In genomic region chr14:31872130-31872529, GRCm38 (mm10) we compare ENCODE assay signal across 13 mouse cellular contexts. TPM values are rescaled to one million over a fixed set of nuclear protein-coding genes. Genes with fewer than 3 reads are reported as not detected.
DNase-seq lines count a peak whose midpoint lies in the region; ATAC-seq and TF ChIP-seq lines count a peak whose summit lies in the region.
"Had no signal": no experiment of that assay in that cellular context is flagged by ENCODE, and none has a peak within 500 bp of the region (broad histone marks: within the 10 kb centered on the region; RNA-seq: fewer than 3 reads in every experiment).

No protein-coding gene starts in this region.

- 0 out of 2 replicates have a peak, but pooled peaks cover 3% of the 10 kb centered on the region for H3K27me3 ChIP-seq in kidney, embryonic 16.5 days (ENCODE audit: insufficient read depth, low read length)
- no peaks in the 10 kb centered on the region for H3K27me3 ChIP-seq in heart, embryonic 14.5 days (ENCODE audit: control insufficient read depth, insufficient read depth, low read length)
- H3K27me3 ChIP-seq in intestine, embryonic 15.5 days (replicated peaks) = no peaks in the 10 kb centered on the region
- H3K27me3 ChIP-seq in lung, postnatal 0 days (replicated peaks; ENCODE audit: insufficient read depth, low read length) = no peaks in the 10 kb centered on the region
- H3K27me3 ChIP-seq: forebrain, embryonic 13.5 days had no signal

- no peak for ATAC-seq in kidney, embryonic 16.5 days (ENCODE audit: low FRiP score, low TSS enrichment)
- no peak for ATAC-seq in heart, embryonic 14.5 days (ENCODE audit: insufficient number of reproducible peaks, insufficient read depth, low FRiP score, low read depth)
- no peak for ATAC-seq in intestine, embryonic 15.5 days
- no peak for ATAC-seq in lung, postnatal 0 days
- ATAC-seq: forebrain, embryonic 13.5 days; inflammation-experienced regulatory T-cells, adult 6 months; liver, postnatal 0 days had no signal

- no peak overlapping the region for H3K4me3 ChIP-seq in kidney, embryonic 16.5 days (ENCODE audit: low read length)
- no peak overlapping the region for H3K4me3 ChIP-seq in heart, embryonic 14.5 days (ENCODE audit: control insufficient read depth in 1 of 2, insufficient read depth in 1 of 2, low read depth in 1 of 2, low read length in 2 of 2)
- no peak overlapping the region for H3K4me3 ChIP-seq in intestine, embryonic 15.5 days (replicated peaks)
- H3K4me3 ChIP-seq in lung, postnatal 0 days (ENCODE audit: low read depth, low read length) = no peak overlapping the region
- H3K4me3 ChIP-seq: forebrain, embryonic 13.5 days; myocyte had no signal

- H3K36me3 ChIP-seq in kidney, embryonic 16.5 days (ENCODE audit: insufficient read depth, low read length) = no peaks in the 10 kb centered on the region
- H3K36me3 ChIP-seq in heart, embryonic 14.5 days (ENCODE audit: control insufficient read depth, insufficient read depth, low read length) = no peaks in the 10 kb centered on the region
- no peaks in the 10 kb centered on the region for H3K36me3 ChIP-seq in intestine, embryonic 15.5 days
- H3K36me3 ChIP-seq in lung, postnatal 0 days (ENCODE audit: insufficient read depth, low read length) = no peaks in the 10 kb centered on the region

- peak; percentile 41 for DNase-seq in kidney, adult 9 months
- peak; percentile 13 for DNase-seq in gastrocnemius, postnatal 10 days
- DNase-seq in yolk sac, embryonic 10.5 days (ENCODE audit: low spot score) = peak; percentile 60
- DNase-seq in lung, postnatal 0 days (ENCODE audit: low spot score) = no peak
- DNase-seq: liver, postnatal 0 days; right cerebral cortex, postnatal 25 days; thymus, postnatal 4 days had no signal

- no peak overlapping the region for H3K27ac ChIP-seq in kidney, embryonic 16.5 days (ENCODE audit: low read length)
- H3K27ac ChIP-seq in heart, embryonic 14.5 days (replicated peaks in 1 of 2; ENCODE audit: control insufficient read depth in 1 of 2, insufficient read depth in 1 of 2, low read depth in 2 of 2, low read length in 2 of 2) = peak overlapping the region in 1 of 2 experiments; percentile 26; a peak in 1 of 4 replicates
- H3K27ac ChIP-seq in intestine, embryonic 15.5 days = no peak overlapping the region
- H3K27ac ChIP-seq in lung, postnatal 0 days (ENCODE audit: low read length) = no peak overlapping the region
- H3K27ac ChIP-seq: forebrain, embryonic 13.5 days had no signal

- peaks cover 2% of the 10 kb centered on the region; the same call in 1 of the 2 replicates for H3K9me3 ChIP-seq in kidney, embryonic 16.5 days (ENCODE audit: low read length)
- 0 out of 2 replicates have a peak, but pooled peaks cover 2% of the 10 kb centered on the region for H3K9me3 ChIP-seq in heart, embryonic 14.5 days (ENCODE audit: control insufficient read depth, low read length)
- H3K9me3 ChIP-seq in intestine, embryonic 15.5 days = no peaks in the 10 kb centered on the region
- H3K9me3 ChIP-seq in lung, postnatal 0 days (ENCODE audit: low read length) = no peaks in the 10 kb centered on the region

- TF ChIP-seq EP300 in lung, postnatal 0 days (IDR thresholded peaks at IDR 0.05) = no peak

- 67% methylated on average over 5 of the region's 5 CpGs for whole genome bisulfite sequencing in kidney, embryonic 16.5 days
- 43% methylated on average over 5 of the region's 5 CpGs for WGBS in heart, embryonic 14.5 days
- WGBS in intestine, embryonic 15.5 days = 72% methylated on average over 5 of the region's 5 CpGs
- WGBS in lung, postnatal 0 days = 58% methylated on average over 5 of the region's 5 CpGs

- no peak overlapping the region for H3K9ac ChIP-seq in kidney, embryonic 16.5 days (replicated peaks; ENCODE audit: low read length)
- H3K9ac ChIP-seq in heart, embryonic 14.5 days (ENCODE audit: low read length) = peak overlapping the region; percentile 6; the same call in 1 of the 2 replicates
- H3K9ac ChIP-seq in intestine, embryonic 15.5 days = no peak overlapping the region
- H3K9ac ChIP-seq in lung, postnatal 0 days (replicated peaks; ENCODE audit: low read depth) = no peak overlapping the region
- H3K9ac ChIP-seq: forebrain, embryonic 13.5 days; liver, postnatal 0 days had no signal

- no peak overlapping the region for H3K4me2 ChIP-seq in kidney, embryonic 16.5 days (replicated peaks; ENCODE audit: low read depth, low read length)
- no peak overlapping the region for H3K4me2 ChIP-seq in heart, embryonic 14.5 days (ENCODE audit: low read length)
- no peak overlapping the region for H3K4me2 ChIP-seq in intestine, embryonic 15.5 days (replicated peaks)
- H3K4me2 ChIP-seq in lung, postnatal 0 days (replicated peaks; ENCODE audit: low read depth, low read length) = no peak overlapping the region
- H3K4me2 ChIP-seq: forebrain, embryonic 13.5 days had no signal

- H3K4me1 ChIP-seq in kidney, embryonic 16.5 days (ENCODE audit: insufficient read depth, low read length) = no peaks in the 10 kb centered on the region
- peaks cover 5% of the 10 kb centered on the region in 2 experiments; a peak in 2 of 4 replicates for H3K4me1 ChIP-seq in heart, embryonic 14.5 days (ENCODE audit: control insufficient read depth in 2 of 2, insufficient read depth in 2 of 2, low read length in 2 of 2)
- no peaks in the 10 kb centered on the region for H3K4me1 ChIP-seq in intestine, embryonic 15.5 days (replicated peaks)
- no peaks in the 10 kb centered on the region for H3K4me1 ChIP-seq in lung, postnatal 0 days (ENCODE audit: insufficient read depth, low read depth, low read length)
- H3K4me1 ChIP-seq: forebrain, embryonic 13.5 days had no signal

- no peak for TF ChIP-seq CTCF in lung, postnatal 0 days (IDR thresholded peaks at IDR 0.05)

RNA-seq across cellular contexts. Expression of gene Ankrd28, which starts 41.7 kb away (rescaled TPM):
- 7.3 and 7.5 TPM in 2 replicates for polyA plus RNA-seq in kidney, embryonic 16.5 days (2015; fragmentation: Nextera tagmentation; extraction: Ambion mirVana)
- 10 to 100 TPM; 53.2 to 53.4 TPM for total RNA-seq in gastrocnemius, postnatal 10 days (2021)
- 8.0 and 8.9 TPM in 2 replicates for polyA plus RNA-seq in heart, embryonic 14.5 days (2014; fragmentation: Nextera tagmentation; extraction: Ambion mirVana)
- 6.7 and 7.4 TPM in 2 replicates for polyA plus RNA-seq in intestine, embryonic 15.5 days (2015; fragmentation: Nextera tagmentation; extraction: Ambion mirVana)
- polyA plus RNA-seq in lung, postnatal 0 days (2015; fragmentation: Nextera tagmentation; extraction: Ambion mirVana) = 3.7 and 3.8 TPM in 2 replicates
